Mouse (Mus musculus) B cell, adult 62 days (primary cell): ENCODE measurements around the gene Brd4. TPM values are rescaled to one million over a fixed set of nuclear protein-coding genes. Genes with fewer than 3 reads are reported as not detected.

Experiments
- total RNA-seq: library from RNA; stranded (reverse); gene quantifications from 4 replicates; pipeline ENCODE4 v1.2.4, GENCODE M21; 2023

The Brd4 gene
- total RNA-seq, result 306 to 342 TPM (median 323 TPM) in 4 replicates

DNA sequence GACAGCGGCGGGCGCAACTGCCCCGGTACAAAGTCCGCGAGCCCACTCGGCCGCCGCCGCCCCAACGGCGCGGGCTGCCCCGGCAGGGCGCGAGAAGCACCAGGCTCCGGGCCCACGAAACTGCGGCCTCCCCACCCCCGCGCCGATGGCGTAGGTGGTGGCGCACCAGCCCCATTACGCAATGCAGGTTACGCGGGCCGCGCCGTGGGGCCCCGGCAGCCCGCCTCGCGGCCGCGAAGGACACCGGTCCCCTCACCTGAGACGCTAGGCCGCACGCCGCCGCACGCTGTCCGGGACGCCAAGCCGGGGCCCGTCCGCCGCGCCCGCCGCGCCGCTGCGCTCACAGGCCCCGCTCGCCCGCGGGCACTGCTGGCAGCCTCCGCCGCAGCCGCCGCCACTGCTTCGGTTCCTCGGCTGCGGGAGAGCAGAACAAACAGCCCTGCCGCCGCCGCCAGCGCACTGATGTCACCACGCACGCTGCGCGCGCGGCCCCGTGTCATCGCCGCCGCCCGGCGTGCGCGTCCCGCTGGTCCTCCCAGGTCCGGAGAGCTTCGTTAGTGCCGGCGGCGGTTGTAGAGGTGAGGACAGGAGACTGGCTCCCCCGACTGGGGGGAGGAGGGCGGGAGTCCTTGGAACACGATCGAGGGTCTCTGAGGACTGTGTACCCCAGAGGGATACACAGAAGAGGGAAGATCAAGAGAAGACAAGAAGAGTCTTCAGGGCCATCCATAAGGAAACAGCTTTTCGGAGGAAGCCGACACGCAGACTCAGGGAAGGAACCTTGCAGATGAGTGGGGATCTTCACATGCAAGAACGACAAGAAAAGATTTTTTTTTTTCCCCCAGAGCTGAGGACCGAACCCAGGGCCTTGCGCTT, at the start of gene Brd4:
TSS of gene Brd4 (minus strand) at position 461 of the 876 bp plus-strand sequence.

DNA sequence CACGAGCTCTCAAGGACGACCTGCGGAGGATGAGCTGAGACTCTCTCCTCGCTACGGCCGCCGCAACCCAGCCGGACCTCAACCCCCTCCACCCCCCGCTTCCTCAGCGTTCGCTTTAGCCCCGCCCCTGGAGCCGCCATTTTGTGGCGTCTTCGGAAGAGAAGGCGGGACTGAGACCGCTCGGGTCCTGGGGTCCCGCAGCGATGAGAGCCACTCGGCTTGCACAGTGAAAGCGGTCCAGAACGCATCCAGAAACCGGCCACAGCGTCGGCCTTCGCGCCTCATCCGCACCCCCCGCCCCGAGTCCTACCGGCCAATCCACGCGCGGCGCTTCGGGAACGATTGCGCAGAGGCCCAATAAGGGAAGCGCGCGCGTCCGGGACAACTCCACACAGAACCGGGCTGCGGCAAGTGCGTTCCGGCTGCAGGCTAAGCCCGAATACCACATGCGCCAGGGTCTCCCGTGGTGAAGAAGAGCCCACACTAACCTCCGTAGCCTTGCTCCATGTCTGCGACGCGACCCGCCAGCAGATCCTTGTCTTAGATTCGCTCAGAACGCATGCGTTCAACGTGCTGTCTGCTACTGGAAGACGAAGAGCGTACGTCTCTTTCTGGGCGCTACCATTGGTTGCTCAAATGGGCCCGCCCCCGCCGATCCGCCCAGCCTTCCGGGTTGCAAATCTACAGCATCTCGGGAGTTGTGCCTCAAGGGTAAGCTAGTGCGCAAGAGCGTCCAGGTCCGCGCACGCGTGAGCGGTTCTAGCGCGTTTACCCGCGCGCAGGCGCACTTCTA, 36.3 kb upstream of the Brd4 start, which contains the start of gene Akap8:
TSS of gene Akap8 (minus strand) at position 642 of the 793 bp plus-strand sequence.

DNA sequence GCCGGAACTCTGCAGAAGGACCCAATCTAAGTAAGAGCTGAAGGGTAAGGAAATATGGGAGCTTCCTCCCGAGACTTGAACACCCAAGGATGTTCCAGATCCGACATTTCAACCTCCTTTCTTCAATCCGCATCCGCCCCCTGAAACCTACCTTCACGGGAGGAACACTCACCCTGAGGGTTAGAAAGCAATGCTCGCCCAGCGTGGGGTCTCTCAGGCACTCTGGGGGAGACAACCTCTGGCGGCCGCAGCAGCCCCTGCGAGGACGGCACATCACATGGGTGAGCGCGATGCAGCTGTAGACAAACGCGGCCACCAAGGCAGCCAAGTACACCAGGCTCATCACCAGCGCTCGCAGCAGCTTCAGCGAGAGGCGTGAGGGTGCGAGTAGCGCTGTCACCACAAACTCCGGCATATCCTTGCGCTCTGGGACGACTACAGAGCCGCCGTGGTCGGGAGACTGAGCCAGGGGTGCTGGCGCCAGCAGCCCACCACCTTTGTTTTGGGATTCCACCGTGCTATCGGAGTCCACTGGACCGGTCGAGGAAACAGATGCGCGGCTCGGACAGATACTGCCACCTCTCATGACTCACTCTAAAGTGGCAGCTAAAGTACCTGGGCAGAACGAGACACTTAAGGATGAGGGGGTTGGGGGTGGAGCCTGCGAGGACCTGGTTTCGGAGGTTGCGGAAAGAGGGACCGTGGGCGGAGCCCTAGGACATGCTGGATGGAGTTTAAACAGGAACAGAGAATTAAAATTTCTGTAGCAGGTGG, 95.5 kb downstream of the Brd4 start, which contains the start of gene Ephx3:
TSS of gene Ephx3 (minus strand) at position 687 of the 774 bp plus-strand sequence.

DNA sequence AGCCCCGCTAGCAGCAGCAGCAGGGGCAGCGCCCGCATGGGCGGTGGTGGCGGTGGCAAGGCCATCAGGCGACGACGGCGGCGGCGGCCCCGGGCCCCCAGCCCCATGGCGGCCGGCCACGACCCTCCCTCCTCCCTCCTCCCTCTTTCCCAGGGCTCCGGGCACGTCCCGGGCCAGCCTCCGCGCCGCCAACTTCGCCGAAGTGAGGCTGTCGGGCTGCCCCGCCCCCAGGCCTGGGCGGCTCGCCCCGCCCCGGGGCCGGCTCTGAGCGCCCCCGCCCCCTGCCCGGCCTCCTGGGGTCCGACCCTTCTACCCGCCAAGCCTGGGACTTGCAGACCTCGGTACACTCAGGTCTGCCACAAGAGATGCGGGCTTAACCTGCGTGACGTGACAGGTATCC, 117.8 kb downstream of the Brd4 start, which contains the start of gene Notch3:
TSS of gene Notch3 (minus strand) at position 166 of the 400 bp plus-strand sequence.

Other genes starting within 250 kb of the Brd4 start
- 47.4 to 59.5 TPM (median 49.7 TPM) in 4 replicates for gene Rrp1b, start 248.6 kb downstream of the Brd4 start, total RNA-seq
- 0.39 TPM in 1 of 4 replicates, not detected in the others for gene Hsf2bp, start 248.4 kb downstream of the Brd4 start, total RNA-seq
- gene Notch3, start 117.9 kb downstream of the Brd4 start, total RNA-seq, result 0.15 TPM in 1 of 4 replicates, not detected in the others
- gene Ephx3, start 95.2 kb downstream of the Brd4 start, total RNA-seq, result 1.5 to 2.4 TPM (median 1.9 TPM) in 4 replicates
- 288 to 294 TPM (median 292 TPM) in 4 replicates for gene Akap8, start 36.5 kb upstream of the Brd4 start, total RNA-seq
- 185 to 197 TPM (median 189 TPM) in 4 replicates for gene Akap8l, start 65.9 kb upstream of the Brd4 start, total RNA-seq
- 40.7 to 43.8 TPM (median 41.4 TPM) in 4 replicates for gene Wiz, start 104.7 kb upstream of the Brd4 start, total RNA-seq
- 257 to 296 TPM (median 281 TPM) in 4 replicates for gene Rasal3, start 118.9 kb upstream of the Brd4 start, total RNA-seq
- 32.7 to 37.3 TPM (median 34.1 TPM) in 4 replicates for gene Pglyrp2, start 139.4 kb upstream of the Brd4 start, total RNA-seq
- 0.33 TPM in 1 of 4 replicates, not detected in the others for gene Cyp4f39, start 168.0 kb upstream of the Brd4 start, total RNA-seq
- gene Cyp4f17, start 221.3 kb upstream of the Brd4 start, total RNA-seq, result 0.33 to 0.83 TPM (median 0.41 TPM) in 4 replicates